Mouse (Mus musculus) neural tube, embryonic 12.5 days (tissue): ENCODE data around the gene Rsc1a1. TPM values are rescaled to one million over a fixed set of nuclear protein-coding genes. Genes with fewer than 3 reads are reported as not detected.
A peak's percentile ranks its signal among the peaks of the same experiment; 100 is the strongest.

ENCODE experiments used
- ATAC-seq: fragments of 200-750 bp; cut with Nextera tagmentation; 2 replicates; pipeline ENCODE4 v1.8.0; 2017; ENCODE audit warnings: low read depth, mild to moderate bottlenecking, moderate TSS enrichment, moderate library complexity; ENCODE audit not compliant: low FRiP score
- H3K27ac ChIP-seq: fragments of 300-500 bp; sonication (generic); 2 replicates; pipeline ENCODE4 v1.5.1; 2016
- H3K27me3 ChIP-seq: fragments of 300-500 bp; sonication (generic); replicated peaks from 2 replicates; pipeline ENCODE4 v1.6.1; 2016; ENCODE audit warnings: mild to moderate bottlenecking
- H3K36me3 ChIP-seq: fragments of 300-500 bp; sonication (generic); 2 replicates; pipeline ENCODE4 v1.6.1; 2016; ENCODE audit warnings: mild to moderate bottlenecking
- H3K4me1 ChIP-seq: fragments of 300-500 bp; sonication (generic); 2 replicates; pipeline ENCODE4 v1.6.1; 2016
- H3K4me2 ChIP-seq: fragments of 300-500 bp; sonication (generic); replicated peaks from 2 replicates; pipeline ENCODE4 v1.6.1; 2016; ENCODE audit warnings: mild to moderate bottlenecking
- H3K4me3 ChIP-seq: fragments of 300-500 bp; sonication (generic); 2 replicates; pipeline ENCODE4 v1.5.1; 2016
- H3K9ac ChIP-seq: fragments of 300-500 bp; sonication (generic); 2 replicates; pipeline ENCODE4 v1.6.1; 2016; ENCODE audit warnings: mild to moderate bottlenecking
- H3K9me3 ChIP-seq: fragments of 300-500 bp; sonication (generic); 2 replicates; pipeline ENCODE4 v1.6.1; 2016; ENCODE audit warnings: mild to moderate bottlenecking
- WGBS: fragments of 180-500 bp; shearing (Covaris S2); methylation state at CpG from one replicate; pipeline ENCODE4 v1.1.7; 2016; 5-methylcytosine and 5-hydroxymethylcytosine counted together
- polyA plus RNA-seq: library from polyadenylated mRNA; unstranded; fragments of >200 nt; fragmentation: Nextera tagmentation; extraction: Ambion mirVana; gene quantifications from 2 replicates; pipeline ENCODE4 v1.2.1, GENCODE M21; 2016

Gene Rsc1a1
- polyA plus RNA-seq, 1 experiment from 2014 or later: not detected

GRCm38 (mm10) chr4:141663122-141663931, 22.1 kb downstream of the Rsc1a1 start:
- H3K27ac ChIP-seq: no peak overlapping the region
- H3K9ac ChIP-seq: peak overlapping the region; percentile 86
- peak overlapping the region; percentile 89 for H3K4me2 ChIP-seq
- 5% methylated on average over 44 of the region's 47 CpGs for WGBS
- no peaks in the 10 kb centered on the region for H3K27me3 ChIP-seq
- peak; percentile 59 for ATAC-seq
- peaks cover 16% of the 10 kb centered on the region for H3K4me1 ChIP-seq
- H3K4me3 ChIP-seq: peak overlapping the region; percentile 75
- H3K36me3 ChIP-seq: peaks cover 19% of the 10 kb centered on the region
- H3K9me3 ChIP-seq: no peaks in the 10 kb centered on the region

- WGBS: 89% methylated on average over 11 of the region's 11 CpGs
- no peak for ATAC-seq
- no peak overlapping the region for H3K4me2 ChIP-seq
- H3K27ac ChIP-seq: no peak overlapping the region
- H3K4me3 ChIP-seq: no peak overlapping the region
- no peak overlapping the region for H3K9ac ChIP-seq
- peaks cover 19% of the 10 kb centered on the region for H3K36me3 ChIP-seq
- no peaks in the 10 kb centered on the region for H3K9me3 ChIP-seq
- peaks cover 16% of the 10 kb centered on the region for H3K4me1 ChIP-seq
- H3K27me3 ChIP-seq: no peaks in the 10 kb centered on the region
Observed at GRCm38 (mm10) chr4:141660884-141661283, 24.5 kb downstream of the Rsc1a1 start.

- Histone ChIP-seq H3K4me2 (no peak overlapping the region), H3K27ac (no peak overlapping the region), H3K9ac (no peak overlapping the region), H3K36me3 (peaks cover 19% of the 10 kb centered on the region), H3K27me3 (no peaks in the 10 kb centered on the region), H3K4me1 (peaks cover 13% of the 10 kb centered on the region), H3K4me3 (no peak overlapping the region), H3K9me3 (no peaks in the 10 kb centered on the region)
- 57% methylated on average over 4 of the region's 4 CpGs for WGBS
- no peak for ATAC-seq
Observed at GRCm38 (mm10) chr4:141659739-141660138, 25.7 kb downstream of the Rsc1a1 start.

GRCm38 (mm10) chr4:141658846-141659484, 26.4 kb downstream of the Rsc1a1 start:
- H3K4me1 ChIP-seq: peaks cover 8% of the 10 kb centered on the region
- WGBS: 94% methylated on average over 6 of the region's 6 CpGs
- H3K4me3 ChIP-seq: no peak overlapping the region
- no peak overlapping the region for H3K9ac ChIP-seq
- no peaks in the 10 kb centered on the region for H3K27me3 ChIP-seq
- peaks cover 22% of the 10 kb centered on the region for H3K36me3 ChIP-seq
- no peak overlapping the region for H3K4me2 ChIP-seq
- no peak overlapping the region for H3K27ac ChIP-seq
- no peak for ATAC-seq
- H3K9me3 ChIP-seq: no peaks in the 10 kb centered on the region

GRCm38 (mm10) chr4:141656932-141657331, 28.5 kb downstream of the Rsc1a1 start:
- H3K4me1 ChIP-seq: no peaks in the 10 kb centered on the region
- WGBS: 83% methylated on average over 8 of the region's 8 CpGs
- no peaks in the 10 kb centered on the region for H3K27me3 ChIP-seq
- no peak for ATAC-seq
- H3K4me3 ChIP-seq: no peak overlapping the region
- H3K36me3 ChIP-seq: peaks cover 23% of the 10 kb centered on the region
- H3K4me2 ChIP-seq: no peak overlapping the region
- no peak overlapping the region for H3K27ac ChIP-seq
- no peak overlapping the region for H3K9ac ChIP-seq
- H3K9me3 ChIP-seq: no peaks in the 10 kb centered on the region

DNA sequence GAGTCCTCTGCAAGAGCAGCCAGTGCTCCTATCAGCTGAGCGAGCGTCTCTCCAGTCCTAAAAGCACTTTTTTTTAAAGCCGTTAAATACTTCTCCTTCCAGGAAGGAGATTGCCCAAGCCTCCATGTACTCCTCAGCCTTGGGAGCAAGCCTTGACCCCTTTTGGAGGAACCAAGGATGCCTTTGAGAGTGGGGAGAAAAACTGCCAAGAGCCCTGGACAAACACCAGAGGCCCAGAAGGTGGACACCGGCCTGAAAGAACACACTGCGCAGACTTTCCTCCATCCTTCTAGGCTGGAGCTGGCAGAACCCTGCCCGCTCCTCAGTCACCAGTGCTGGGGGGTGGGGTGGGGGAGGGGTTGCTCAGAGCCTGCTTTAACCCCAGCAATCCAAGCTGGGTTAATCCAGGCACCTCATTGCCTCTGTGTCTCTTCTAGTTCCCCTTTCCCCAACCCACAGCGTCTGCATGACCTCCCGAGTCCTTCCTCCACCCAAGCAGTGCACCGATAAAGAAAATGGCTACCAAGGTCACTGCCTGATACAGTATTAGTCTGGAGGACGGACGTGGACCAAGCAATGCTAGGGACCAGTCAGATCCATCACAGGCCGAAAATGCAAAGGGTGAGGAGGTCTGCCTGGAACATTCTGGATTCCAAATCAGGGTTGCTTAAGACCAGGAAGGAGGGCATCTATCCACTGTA, 29.3 kb downstream of the Rsc1a1 start:
- Histone ChIP-seq H3K9ac (no peak overlapping the region), H3K27me3 (no peaks in the 10 kb centered on the region), H3K36me3 (peaks cover 26% of the 10 kb centered on the region; the same call in 1 of the 2 replicates), H3K9me3 (no peaks in the 10 kb centered on the region), H3K4me1 (no peaks in the 10 kb centered on the region; the same call in 1 of the 2 replicates), H3K4me2 (no peak overlapping the region), H3K27ac (no peak overlapping the region), H3K4me3 (no peak overlapping the region)
- 91% methylated on average over 12 of the region's 12 CpGs for WGBS
- no peak for ATAC-seq

GRCm38 (mm10) chr4:141654509-141654908, 30.9 kb downstream of the Rsc1a1 start:
- WGBS: 92% methylated on average over 6 of the region's 6 CpGs
- no peaks in the 10 kb centered on the region for H3K27me3 ChIP-seq
- no peak for ATAC-seq
- H3K36me3 ChIP-seq: peaks cover 14% of the 10 kb centered on the region; the same call in 1 of the 2 replicates
- H3K9ac ChIP-seq: no peak overlapping the region
- no peak overlapping the region for H3K4me3 ChIP-seq
- peaks cover 2% of the 10 kb centered on the region; the same call in 1 of the 2 replicates for H3K4me1 ChIP-seq
- H3K27ac ChIP-seq: no peak overlapping the region
- no peaks in the 10 kb centered on the region for H3K9me3 ChIP-seq
- H3K4me2 ChIP-seq: no peak overlapping the region

GRCm38 (mm10) chr4:141653813-141654212, 31.6 kb downstream of the Rsc1a1 start:
- H3K4me3 ChIP-seq: no peak overlapping the region
- H3K27ac ChIP-seq: no peak overlapping the region
- no peaks in the 10 kb centered on the region for H3K9me3 ChIP-seq
- H3K27me3 ChIP-seq: no peaks in the 10 kb centered on the region
- ATAC-seq: no peak
- H3K4me1 ChIP-seq: peaks cover 9% of the 10 kb centered on the region; the same call in 1 of the 2 replicates
- peaks cover 10% of the 10 kb centered on the region; the same call in 1 of the 2 replicates for H3K36me3 ChIP-seq
- H3K9ac ChIP-seq: no peak overlapping the region
- WGBS: 89% methylated on average over 13 of the region's 13 CpGs
- no peak overlapping the region for H3K4me2 ChIP-seq

DNA sequence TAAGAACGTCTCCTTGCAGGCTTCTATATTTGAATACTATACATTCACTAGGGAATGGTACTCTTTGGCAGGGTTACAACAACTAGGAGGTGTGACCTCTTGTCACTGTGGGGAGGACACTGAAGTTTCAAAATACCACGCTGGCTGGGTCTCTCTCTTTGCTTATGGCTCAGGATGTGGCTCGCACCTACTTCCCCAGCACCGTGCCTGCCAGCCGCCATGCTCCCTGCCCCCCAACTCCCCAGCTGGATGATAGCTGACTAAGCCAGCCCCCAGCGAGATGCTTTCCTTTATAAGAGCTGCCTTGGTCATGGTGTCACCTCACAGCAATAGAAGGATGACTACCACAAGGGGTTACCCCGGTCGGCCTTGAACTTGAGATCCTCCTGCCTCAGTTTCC, 32.4 kb downstream of the Rsc1a1 start:
- H3K36me3 ChIP-seq: peaks cover 10% of the 10 kb centered on the region; the same call in 1 of the 2 replicates

GRCm38 (mm10) chr4:141651944-141652343, 33.5 kb downstream of the Rsc1a1 start:
- no peaks in the 10 kb centered on the region for H3K27me3 ChIP-seq
- H3K4me1 ChIP-seq: peaks cover 10% of the 10 kb centered on the region; the same call in 1 of the 2 replicates
- H3K9ac ChIP-seq: no peak overlapping the region
- no peak overlapping the region for H3K4me2 ChIP-seq
- no peak overlapping the region for H3K27ac ChIP-seq
- H3K4me3 ChIP-seq: no peak overlapping the region
- WGBS: 90% methylated on average over 10 of the region's 10 CpGs
- ATAC-seq: no peak
- H3K36me3 ChIP-seq: peaks cover 12% of the 10 kb centered on the region
- H3K9me3 ChIP-seq: no peaks in the 10 kb centered on the region

More for the DNA sequence above, 32.4 kb downstream of the Rsc1a1 start:
- Histone ChIP-seq H3K9ac (no peak overlapping the region), H3K27me3 (no peaks in the 10 kb centered on the region), H3K4me1 (peaks cover 10% of the 10 kb centered on the region; the same call in 1 of the 2 replicates), H3K27ac (no peak overlapping the region), H3K4me2 (no peak overlapping the region), H3K4me3 (no peak overlapping the region), H3K9me3 (no peaks in the 10 kb centered on the region)
- ATAC-seq: no peak
- 94% methylated on average over 8 of the region's 8 CpGs for WGBS

DNA sequence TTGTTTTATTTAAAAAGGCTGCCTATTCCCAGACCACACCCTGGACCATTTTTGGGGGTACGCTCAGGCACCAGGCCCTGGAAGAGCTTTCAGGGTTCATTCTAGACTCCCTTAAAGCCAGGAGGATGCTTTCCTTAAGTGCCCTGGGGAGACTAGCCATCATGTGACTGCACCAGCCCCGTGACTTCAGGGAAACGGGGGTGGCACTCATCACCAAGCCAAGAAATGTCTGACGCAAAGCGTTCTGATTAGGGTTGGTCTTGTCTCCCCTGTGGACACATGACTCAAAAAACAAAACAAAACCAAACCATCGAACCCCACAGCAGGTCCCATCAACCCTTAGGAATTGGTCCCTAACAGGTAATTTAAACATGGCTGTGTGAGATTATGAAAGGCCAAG, 34.1 kb downstream of the Rsc1a1 start:
- Histone ChIP-seq H3K4me1 (peaks cover 10% of the 10 kb centered on the region; the same call in 1 of the 2 replicates), H3K9me3 (no peaks in the 10 kb centered on the region), H3K4me3 (no peak overlapping the region), H3K27me3 (no peaks in the 10 kb centered on the region), H3K27ac (no peak overlapping the region), H3K4me2 (no peak overlapping the region), H3K36me3 (peaks cover 12% of the 10 kb centered on the region), H3K9ac (no peak overlapping the region)
- no peak for ATAC-seq
- 90% methylated on average over 6 of the region's 6 CpGs for WGBS

- H3K27me3 ChIP-seq: no peaks in the 10 kb centered on the region
- 79% methylated on average over 6 of the region's 6 CpGs for WGBS
- no peak overlapping the region for H3K27ac ChIP-seq
- H3K9me3 ChIP-seq: no peaks in the 10 kb centered on the region
- no peak for ATAC-seq
- H3K4me2 ChIP-seq: no peak overlapping the region
- H3K36me3 ChIP-seq: peaks cover 12% of the 10 kb centered on the region
- no peak overlapping the region for H3K4me3 ChIP-seq
- H3K4me1 ChIP-seq: peaks cover 10% of the 10 kb centered on the region; the same call in 1 of the 2 replicates
- no peak overlapping the region for H3K9ac ChIP-seq
Observed at GRCm38 (mm10) chr4:141649244-141649643, 36.2 kb downstream of the Rsc1a1 start.
